Mouse (Mus musculus): ENCODE data around the gene Supv3l1. TPM values are rescaled to one million over a fixed set of nuclear protein-coding genes. Genes with fewer than 3 reads are reported as not detected.
A peak's percentile ranks its signal among the peaks of the same experiment; 100 is the strongest.
"Not testable (repeated sequence)": the region's sequence is repeated elsewhere in the genome, so short reads cannot be mapped to it uniquely, and the experiment has no call there.

Gene Supv3l1
- total RNA-seq (2021) = 10 to 100 TPM; 34.8 to 35.7 TPM

DNA sequence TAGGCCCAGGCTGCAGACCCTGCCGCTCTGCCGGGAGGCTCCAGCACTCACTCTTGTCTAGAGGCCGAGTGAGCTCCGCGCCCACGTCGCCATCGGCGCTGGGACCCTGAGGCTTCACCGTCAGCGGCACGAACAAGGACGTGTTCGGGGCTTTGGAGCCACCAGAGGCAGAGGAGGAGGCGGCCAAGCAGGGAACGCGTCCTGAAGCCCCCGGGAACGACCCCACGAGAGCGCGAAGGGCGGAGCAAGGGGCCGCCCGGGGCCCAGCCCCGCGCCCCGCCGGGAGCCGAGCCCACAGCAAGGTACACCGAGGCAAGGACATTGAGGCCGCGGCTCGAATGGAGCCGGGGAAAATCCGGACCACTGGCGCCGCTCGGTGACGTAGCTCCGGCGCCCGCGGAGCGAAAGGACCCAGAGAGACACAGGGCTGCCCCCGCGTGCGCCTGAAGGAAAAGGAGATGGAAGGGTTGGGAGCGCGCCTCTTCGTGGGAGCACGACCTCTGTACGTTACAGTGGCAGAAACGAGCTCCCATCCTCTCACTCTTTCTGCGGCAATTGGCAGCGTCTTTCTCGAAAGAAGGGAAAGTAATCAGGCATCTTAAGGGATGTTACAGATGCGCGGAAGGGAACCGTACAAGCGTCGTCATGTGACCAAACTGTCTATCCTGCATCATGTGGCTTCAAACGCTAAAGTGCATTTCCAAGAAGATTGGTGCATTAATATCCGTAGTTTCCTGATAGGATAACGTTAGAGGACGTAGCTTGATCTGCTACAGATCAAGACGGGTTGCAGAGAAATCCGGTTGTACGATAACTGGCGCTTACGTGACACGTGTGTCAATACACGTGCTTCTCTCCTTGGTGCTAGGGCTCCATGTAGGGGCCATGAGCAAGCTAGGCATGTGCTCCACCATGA lies at the start of gene Supv3l1, which contains the start of gene 4930507D05Rik:
Gene Supv3l1, minus strand, starts transcription at position 375 of the 916 bp plus-strand sequence.
Gene 4930507D05Rik, plus strand, starts transcription at position 126 of the 916 bp plus-strand sequence.
- intact Hi-C loops (cut with DNase I) = loop anchor here (2.0 kb wide), 1 partner anchor 39 kb away; no protein-coding TSS in a partner anchor

DNA sequence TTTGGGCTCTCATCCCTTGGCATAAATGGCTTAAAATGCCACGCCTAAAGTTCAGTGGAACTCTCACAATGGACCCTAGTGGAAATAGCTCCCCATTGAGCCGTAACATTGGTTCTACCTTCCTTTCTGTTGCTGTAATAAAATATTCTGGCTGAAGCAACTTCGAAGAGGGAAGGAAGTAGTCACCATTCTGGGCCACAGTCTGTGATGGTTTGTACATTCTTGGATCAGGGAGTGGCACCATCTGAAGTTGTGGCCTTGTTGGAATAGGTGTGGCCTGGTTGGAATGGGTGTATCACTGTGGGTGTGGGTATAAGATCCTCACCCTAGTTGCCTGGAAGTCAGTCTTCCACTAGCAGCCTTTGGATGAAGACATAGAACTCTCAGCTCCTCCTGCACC lies 42.1 kb upstream of the Supv3l1 start:
- DNase-seq; intact Hi-C loops (cut with DNase I): not testable (repeated sequence)

More for the DNA sequence above, at the start of gene Supv3l1, which contains the start of gene 4930507D05Rik:
- peak; percentile 97 for DNase-seq

DNA sequence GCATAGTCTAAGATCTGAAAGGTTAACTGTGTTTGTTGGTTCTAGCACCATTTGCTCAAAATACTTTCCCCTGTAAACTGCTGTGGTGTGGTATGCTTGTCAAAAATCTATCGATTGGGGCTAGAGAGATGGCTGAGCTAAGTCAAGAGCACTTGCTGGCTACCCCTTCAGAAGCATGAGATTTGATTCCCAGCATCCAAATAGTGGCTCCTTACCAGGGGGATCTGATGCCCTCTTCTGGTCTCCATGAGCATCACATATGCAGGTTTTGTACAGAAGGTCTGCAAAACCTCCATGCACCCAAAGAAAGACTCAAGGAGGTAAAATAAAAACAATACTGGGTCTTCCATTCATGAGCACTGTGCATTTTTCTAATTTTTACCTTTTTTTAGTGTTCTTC lies 38.7 kb upstream of the Supv3l1 start:
- intact Hi-C loops (cut with DNase I) = loop anchor here (2.0 to 10.0 kb wide), 4 partner anchors 39 to 757 kb away; partner anchors contain the start of genes 4930507D05Rik, Ddx50, Herc4 and Supv3l1
- peak; percentile 38 to 39 for DNase-seq

DNA sequence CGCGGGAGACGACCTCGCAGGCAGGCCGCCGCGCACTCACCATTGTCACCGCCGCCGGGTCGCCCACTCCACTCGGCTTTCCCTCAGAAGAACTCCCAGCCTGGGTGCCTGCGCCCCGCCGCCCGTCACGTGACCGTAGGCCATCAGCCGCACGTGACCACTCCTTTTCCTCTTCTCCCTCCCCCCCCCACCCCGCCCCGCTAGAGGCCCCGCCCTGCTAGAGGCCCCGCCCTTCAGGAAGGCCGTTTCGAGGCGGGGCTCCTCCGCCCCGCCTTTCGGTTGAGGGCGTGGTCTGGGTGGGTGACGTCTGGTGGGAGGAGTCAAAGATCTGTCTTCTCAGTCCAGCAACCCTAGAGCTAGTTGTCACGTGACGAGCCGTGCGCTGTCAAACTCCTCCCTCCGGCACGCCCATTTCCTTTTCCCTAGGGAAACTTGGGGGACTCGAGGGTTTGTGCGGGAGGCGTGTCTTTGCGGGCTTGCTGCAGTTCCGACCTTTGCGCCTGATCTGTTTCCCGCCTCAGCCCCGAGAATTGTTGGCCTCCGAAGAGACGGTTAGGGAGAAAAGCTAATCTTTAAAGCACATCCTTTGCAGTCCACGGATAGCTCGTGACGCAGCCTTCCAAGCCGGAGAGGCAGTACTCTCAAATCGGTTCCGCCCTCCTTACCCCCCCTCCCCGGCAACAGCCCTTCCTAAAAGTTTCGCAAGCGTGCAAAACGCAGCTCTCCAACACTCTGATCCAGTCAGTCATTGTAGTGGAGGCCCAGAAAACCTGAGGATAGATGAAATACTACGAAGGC lies 37.3 kb upstream of the Supv3l1 start, which contains the start of gene Vps26a:
Gene Vps26a, minus strand, starts transcription at position 188 of the 798 bp plus-strand sequence.
- peak; percentile 99 to 100 for DNase-seq
- intact Hi-C loops (cut with DNase I) = loop anchor here (5.0 to 10.0 kb wide), 3 partner anchors 142 to 758 kb away; partner anchors contain the start of genes Ddx50 and Herc4

DNA sequence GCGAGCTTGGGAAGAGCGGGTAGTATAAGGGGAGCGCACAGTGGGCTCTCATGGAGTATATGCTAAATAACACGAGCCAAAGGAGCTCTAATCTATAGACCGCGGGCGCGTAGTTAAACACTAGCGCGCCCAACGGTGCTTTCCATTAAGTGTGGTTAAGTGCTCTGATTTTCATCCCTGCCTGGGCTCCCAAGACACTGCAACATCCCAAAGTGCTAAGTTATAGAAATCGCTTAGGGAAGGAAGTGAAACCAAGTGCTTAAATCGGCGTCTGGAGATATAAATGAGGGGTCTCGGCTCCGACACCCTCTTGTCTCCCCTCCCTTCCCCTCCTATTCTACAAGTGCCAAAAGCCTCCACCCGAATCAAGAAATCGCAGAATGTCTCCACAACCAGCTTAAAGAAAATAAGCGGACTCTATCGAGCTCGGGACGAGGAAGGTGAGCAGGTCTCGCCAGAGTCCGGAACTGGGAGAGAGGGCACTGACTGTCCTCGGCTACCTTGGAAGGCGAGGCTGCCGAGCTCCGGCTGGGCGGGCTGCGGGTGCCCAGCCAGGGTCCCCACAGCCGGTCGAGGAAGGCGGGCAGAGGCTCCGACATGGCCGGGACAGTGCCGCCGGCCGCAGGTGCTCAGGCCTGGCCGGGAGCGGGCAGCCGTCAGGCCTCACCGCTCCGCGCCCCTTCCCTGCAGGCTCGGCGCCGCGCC lies 36.5 kb upstream of the Supv3l1 start:
- DNase-seq = peak in 1 of 2 experiments; percentile 20
- intact Hi-C loops (cut with DNase I) = loop anchor here (5.0 to 10.0 kb wide), 3 partner anchors 141 to 759 kb away; partner anchors contain the start of genes Ddx50 and Herc4

DNA sequence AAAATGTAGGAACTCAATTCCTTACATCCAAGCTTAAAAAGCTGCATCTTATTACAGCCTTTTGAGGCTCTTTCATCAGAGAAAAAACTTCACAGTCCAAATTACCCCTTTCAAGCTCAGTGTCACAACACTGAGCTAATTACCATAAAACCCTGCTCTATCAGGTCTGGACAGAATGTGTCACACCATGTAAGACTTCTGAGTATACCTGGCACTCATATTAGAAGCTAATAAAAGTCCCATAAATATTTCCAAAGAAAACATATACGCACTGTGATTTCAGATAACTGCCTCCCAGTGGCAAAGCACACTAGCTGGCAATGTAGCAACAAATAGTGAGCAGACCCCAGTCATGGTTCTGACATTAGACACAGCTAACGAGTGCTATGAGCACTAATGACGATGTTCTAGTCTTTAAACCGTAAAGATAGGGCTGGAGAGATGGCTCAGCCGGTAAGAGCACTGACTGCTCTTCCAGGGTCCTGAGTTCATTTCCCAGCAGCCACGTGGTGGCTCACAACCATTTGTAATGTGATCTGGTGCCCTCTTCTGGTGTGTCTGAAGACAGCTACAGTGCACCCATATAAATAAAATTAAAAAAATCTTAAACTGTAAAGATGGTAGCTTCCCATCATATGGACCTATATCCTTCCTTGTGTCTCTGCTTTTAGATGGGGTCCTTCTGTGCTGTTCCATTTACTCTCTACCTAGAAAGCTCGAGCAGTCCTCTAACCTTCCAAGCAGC lies 31.7 kb upstream of the Supv3l1 start:
- intact Hi-C loops (cut with DNase I) = loop anchor here (10.0 kb wide), 2 partner anchors 136 to 764 kb away; partner anchors contain the start of gene Herc4
- DNase-seq = no peak

DNA sequence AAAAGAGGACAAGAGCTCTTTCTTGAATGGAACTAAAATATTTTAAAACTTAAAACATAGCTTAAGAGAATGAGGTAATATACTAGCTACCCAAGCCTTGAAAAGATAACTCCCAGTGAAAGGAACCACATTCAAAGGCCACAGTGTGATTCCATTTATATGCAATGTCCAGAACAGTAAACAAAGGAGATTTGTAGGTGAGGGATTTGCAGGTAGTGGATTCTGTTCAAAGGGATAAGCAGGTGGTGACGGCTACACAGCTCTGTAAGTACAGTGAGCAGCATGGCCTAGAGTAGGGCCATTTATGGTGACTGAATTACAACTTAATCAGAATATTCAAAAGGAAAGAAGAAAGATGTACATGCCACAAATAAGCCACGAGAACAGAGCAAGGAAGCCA lies 27.4 kb upstream of the Supv3l1 start:
- intact Hi-C loops (cut with DNase I) = no loop called here
- no peak for DNase-seq

DNA sequence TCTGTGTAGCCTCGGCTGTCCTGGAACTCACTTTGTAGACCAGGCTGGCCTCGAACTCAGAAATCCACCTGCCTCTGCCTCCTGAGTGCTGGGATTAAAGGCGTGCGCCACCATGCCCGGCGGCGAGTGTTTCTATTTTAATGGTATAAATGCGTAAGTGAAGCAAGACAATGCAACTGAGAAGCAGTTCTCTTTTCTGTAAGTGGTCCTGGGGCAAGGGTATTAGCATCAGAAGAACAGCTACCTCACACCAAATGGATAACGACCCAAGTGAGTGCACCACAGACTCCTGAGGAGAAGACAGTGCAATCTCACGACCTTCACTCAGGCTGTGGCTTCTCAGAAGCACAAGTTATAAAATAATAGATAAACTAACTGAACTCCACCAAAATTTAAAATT lies 25.4 kb upstream of the Supv3l1 start:
- intact Hi-C loops (cut with DNase I) = no loop called here
- DNase-seq = no peak

DNA sequence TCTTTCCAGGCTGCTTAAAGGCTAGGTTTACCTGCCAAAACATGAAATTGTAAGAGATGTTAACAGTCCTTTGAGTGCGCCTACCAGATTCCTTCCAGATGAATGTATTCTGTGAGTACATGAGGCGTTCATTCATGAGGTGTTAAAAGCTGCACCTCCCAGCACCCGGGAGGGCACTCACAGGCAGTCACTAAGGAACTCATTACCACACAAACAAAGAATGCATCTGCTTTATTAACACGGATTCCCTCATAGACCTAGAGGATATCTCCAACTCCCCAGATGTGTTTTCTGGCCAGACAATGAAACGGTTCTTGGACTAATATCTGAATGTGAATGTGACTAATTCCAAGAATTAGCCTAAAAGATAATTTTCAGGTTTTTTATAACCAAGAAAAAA lies 21.6 kb upstream of the Supv3l1 start:
- DNase-seq = no peak
- intact Hi-C loops (cut with DNase I) = no loop called here

DNA sequence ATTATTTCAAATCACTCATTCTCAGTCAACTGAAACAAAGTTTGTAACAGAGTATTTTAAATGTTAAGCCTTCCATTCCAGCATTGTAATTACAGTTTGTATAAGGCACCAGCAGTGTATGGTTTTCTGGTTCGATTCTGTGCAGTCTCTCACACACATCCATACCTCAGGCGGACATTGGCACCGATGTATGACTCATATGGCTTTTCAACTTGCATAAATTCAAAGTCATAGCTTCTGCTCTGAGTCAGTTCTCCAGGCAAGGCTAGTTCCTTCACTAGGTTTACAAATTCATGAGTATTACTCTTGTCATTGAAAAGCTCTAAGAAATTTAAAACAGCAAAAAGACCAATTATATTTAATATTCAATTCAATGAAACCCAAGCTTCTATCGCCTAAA lies 20.2 kb upstream of the Supv3l1 start:
- no peak for DNase-seq
- intact Hi-C loops (cut with DNase I) = no loop called here

DNA sequence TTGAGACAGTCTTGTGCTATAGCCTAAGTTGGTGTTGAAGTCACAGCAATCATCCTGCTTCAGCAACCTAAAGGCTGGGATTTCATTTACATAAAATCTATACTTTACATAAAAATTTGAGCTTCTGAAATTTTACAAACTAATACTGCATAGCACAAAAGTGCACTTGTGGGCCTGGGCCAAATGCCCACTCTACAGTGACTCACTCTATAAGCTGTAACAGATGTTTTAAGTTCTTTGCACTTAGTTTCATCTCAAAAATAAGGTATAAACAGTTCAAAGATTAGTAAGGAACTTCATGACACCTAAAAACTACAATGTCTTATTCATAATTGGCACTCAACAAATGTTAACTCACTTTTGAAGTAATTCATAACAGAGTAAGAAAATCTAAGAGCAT lies 11.8 kb upstream of the Supv3l1 start:
- intact Hi-C loops (cut with DNase I) = no loop called here
- DNase-seq = no peak

DNA sequence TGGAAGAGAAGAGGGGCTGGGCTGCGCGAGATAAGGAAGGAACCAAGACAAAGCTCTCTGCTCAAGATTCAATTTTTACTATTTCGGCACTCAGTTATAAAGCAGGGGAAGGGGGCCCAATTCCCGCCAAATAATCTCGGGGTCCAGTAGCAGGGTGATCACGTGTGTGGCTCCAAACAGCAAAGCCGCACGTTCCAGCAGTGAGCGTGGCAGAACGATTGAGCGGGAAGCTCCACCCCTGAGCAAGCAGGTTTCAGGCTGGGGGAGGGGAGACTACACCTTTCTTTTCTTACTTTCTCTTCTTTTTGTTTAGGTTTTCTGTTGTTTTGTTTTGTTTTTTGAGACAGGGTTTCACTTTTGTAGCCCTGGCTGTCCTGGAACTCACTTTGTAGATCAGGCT lies 2.5 kb upstream of the Supv3l1 start:
- intact Hi-C loops (cut with DNase I); DNase-seq: not testable (repeated sequence)

DNA sequence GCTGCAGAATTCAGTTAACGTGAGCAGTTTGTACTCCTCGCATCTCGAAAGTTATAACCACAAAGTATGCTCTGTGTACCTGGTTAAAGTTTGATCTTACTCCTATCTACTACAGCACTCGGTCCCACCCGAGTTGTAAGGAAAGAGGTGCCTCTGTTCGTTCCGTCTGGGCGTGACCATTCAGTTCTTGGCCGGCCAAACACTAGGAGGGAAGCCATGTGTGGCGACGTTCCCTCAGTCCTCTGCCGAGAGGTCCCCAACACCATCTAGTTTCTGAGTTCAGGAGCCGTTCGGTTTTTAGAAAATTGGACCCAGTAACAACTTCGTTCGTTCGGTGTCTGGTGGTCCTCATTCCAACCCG lies 722 bp upstream of the Supv3l1 start:
- DNase-seq = no peak
- intact Hi-C loops (cut with DNase I) = no loop called here

DNA sequence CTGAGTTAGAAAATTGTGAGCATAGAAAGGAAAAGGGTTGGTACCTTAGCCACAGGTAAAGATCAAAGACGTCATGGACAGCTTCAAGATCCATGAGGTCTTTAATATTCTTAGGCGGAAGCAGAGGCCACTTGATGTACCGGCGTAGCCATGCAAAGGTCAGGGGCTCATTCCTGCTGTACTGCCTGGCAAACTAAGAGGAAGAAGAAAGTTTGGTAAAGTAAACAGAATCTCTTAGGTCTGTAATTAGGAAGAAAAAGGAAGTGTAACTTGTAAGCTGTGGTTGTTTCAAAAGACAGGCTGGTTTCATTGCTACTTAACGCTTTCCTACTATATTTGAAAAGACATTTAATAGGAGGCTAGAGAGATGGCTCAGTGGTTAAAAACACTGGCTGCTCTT lies 19.1 kb downstream of the Supv3l1 start:
- intact Hi-C loops (cut with DNase I) = no loop called here
- DNase-seq = no peak

DNA sequence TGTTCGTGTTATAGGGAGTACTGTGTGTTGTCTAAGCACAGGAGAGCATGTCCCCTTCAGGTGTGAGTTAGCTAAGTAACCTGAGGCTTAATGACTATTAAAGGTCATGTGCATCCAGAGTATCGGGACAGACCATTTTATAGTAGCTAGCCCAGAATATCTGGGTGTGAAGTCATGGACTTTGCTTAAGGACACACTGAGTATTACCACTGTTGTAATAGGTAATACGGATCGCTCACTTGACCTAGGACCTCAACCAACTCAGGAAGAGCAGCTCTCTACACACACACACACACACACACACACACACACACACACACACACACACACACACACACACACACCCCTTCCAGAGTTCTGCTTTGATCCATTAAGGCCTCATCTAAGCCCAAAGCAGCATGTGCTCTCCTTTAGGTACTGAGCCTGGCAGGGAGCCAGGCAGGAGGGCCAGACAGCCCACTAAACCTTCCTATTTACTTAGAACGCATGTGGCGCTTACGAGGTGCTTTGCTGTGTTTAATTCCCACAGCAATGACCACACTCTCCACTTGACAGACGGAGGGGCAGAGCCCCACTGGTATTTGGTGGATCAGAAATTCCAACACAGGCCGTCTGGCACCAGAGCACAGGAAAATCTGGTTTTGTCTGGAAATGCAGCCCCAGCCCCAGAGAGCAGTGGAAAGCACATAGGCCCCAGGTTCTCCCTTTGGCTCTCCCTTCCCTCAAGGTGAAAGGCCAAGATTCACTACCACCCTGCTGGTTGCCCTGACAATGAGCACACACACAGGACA lies 24.3 kb downstream of the Supv3l1 start:
- intact Hi-C loops (cut with DNase I) = no loop called here
- DNase-seq = no peak

DNA sequence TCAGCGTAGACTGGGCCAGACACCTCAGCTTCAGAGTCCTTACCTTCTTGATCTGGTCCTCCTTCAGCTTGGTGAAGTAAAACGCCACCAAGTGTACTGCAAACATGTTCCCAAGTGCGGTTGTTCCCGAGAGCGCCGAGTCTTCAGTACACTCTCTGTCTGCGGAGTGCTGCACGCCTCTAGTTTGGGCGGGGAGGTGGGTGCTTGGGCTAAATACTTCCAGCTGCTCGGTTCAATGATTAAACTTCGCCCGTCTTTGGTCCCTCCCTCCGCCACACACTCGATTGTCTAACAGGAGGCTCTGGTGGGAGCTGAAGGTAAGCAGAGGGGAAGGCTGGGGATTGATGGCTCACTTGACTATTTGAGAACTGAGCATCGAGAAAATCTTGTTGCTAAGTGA lies 27.3 kb downstream of the Supv3l1 start, which contains the start of gene Hkdc1:
Gene Hkdc1, minus strand, starts transcription at position 237 of the 400 bp plus-strand sequence.
- intact Hi-C loops (cut with DNase I) = no loop called here
- no peak for DNase-seq

DNA sequence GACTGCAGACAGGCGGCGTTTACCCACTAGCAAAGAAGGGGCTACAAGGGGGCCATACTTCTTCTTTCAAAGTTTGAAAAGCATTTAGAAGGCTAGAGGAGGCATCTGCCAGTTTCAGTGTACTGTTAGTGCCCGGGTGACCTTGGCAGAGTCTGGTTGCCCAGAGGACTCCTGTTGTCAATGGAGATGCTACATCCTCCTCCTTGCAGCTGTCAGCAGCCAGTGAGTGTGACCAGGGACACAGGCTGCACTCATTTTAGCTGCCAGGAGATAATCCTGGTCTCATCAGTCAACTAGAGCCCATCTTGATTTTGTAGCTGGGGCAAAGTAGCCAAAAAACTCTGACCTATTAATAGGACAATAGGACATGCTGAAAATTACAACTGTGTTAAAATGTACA lies 28.4 kb downstream of the Supv3l1 start:
- intact Hi-C loops (cut with DNase I) = no loop called here
- no peak for DNase-seq

DNA sequence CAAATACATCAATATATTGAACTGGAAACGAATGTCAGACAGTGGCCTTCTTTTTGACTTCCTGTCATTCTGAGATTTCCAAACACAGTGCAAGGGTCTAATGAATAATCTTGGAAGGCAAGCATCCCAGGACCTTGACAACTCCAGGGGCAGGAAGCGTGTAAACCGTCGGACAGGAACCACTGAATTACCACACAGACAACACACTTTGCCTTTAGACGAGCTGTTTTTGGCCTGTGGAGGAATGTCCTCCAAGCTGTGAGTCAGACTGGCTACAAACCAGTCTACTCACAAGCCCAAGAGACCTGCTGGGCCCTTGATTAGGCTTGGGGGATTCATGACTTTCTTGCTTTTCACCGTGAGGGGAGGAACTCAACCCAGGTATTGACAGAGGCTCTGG lies 29.1 kb downstream of the Supv3l1 start:
- DNase-seq = no peak
- intact Hi-C loops (cut with DNase I) = no loop called here

DNA sequence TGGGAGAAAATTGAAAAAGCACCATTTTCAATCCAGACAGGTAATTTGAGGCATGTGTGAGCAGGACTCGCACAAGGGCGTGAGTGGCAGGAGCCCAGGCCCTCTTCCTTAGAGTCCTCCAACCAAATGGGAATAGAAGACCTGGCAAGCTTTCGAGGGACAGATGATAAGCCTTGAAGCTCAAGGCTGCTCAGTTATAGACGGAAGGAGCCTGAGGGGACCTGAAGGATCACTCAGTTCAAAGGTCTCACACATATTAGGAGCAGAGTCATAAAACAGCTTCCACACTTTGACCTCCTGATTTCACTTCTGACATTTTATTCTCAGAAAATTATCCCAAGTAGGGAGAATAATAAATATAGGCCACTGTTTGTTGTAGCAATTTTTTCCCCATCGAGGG lies 30.1 kb downstream of the Supv3l1 start:
- DNase-seq = no peak
- intact Hi-C loops (cut with DNase I) = no loop called here

Data from heart, postnatal 36 days (tissue).